Mouse (Mus musculus) hematopoietic stem cell, adult 5-6 weeks (primary cell): ENCODE measurements around the gene Jmjd4. TPM values are rescaled to one million over a fixed set of nuclear protein-coding genes. Genes with fewer than 3 reads are reported as not detected.

ENCODE experiments used
- ATAC-seq, 2 experiments: fragments of 125-278 bp in 1 of 2; replicated peaks in 1 of 2; 2 replicates each; pipeline ENCODE4 v1.8.0; 2016 to 2017; ENCODE audit warnings: inconsistent platforms in 2 of 2, mild to moderate bottlenecking in 2 of 2, moderate number of reproducible peaks in 2 of 2, low read depth in 1 of 2, moderate TSS enrichment in 1 of 2; ENCODE audit not compliant: low FRiP score in 2 of 2, poor library complexity in 2 of 2, severe bottlenecking in 2 of 2, insufficient read depth in 1 of 2, low TSS enrichment in 1 of 2
- total RNA-seq: library from RNA; stranded (forward); fragments of 172-1452, 232-1000 nt; gene quantifications from 2 replicates; pipeline ENCODE4 v1.2.3, GENCODE M21; 2017

Gene Jmjd4
- total RNA-seq: 5.3 and 7.8 TPM in 2 replicates

DNA sequence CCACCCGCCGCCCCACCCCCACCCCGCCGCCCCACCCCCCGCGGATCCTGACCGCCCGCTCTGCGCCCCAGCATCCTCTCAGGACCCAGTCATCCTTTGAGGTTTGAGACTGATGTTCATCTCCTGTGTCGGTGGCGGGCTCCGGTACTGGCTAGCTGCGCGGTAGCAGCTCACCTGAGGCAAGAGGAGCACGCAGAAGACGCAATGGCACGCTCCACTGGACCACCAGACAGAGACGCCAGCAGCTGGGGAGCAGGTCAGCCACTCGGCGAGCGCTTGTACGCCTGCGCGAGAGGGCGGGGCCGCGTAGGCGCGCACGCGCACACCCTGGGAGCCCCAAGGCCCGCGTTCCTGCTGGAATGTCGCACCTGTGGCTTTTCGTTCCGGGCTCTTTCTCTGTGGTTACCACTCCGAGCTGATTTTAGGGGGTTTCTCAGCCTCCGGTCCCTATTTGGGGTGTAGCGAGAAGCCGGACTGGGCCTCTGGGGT lies at the start of gene Jmjd4:
TSS of gene Jmjd4 (plus strand) at position 305 of the 489 bp plus-strand sequence.
- peak; percentile 64 to 74 for ATAC-seq

DNA sequence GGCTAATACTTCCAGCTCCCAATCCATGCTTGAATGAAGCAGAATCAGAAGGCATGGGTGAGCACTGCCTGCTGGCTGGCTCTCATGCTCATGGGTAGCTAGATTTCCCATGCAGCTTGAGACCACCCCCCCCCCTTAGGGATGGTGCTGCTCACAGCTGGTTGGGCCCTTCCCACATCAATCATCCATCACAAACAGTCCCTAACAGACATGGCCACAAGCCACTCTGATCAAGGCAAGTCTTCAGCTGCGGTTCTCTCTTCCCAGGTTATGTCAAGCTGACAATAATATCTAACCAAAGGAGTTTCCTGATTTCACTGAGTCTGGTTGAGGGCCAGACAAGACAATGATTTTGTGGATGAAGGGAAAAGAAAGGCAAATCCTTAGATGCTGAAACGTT lies 49.0 kb upstream of the Jmjd4 start:
- ATAC-seq: no peak

DNA sequence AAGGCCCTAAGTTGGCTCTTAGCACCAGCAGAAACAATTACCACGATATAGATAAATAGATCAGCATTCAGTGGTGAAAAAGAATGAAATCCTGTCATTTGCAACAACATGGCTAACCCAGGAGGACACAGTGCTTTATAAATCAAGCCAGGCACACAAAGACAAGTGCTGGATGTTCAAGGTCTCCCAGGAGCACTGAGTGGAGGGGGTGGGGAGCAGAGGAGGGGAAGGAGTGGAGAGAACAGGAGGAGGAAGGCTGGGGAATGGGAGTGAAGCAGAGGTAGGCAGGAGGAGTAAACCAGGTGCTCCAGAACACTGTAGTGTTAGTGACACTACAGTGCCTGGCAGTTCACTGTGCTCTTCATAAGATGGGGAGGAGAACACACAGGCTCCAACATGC lies 44.1 kb upstream of the Jmjd4 start:
- no peak for ATAC-seq

DNA sequence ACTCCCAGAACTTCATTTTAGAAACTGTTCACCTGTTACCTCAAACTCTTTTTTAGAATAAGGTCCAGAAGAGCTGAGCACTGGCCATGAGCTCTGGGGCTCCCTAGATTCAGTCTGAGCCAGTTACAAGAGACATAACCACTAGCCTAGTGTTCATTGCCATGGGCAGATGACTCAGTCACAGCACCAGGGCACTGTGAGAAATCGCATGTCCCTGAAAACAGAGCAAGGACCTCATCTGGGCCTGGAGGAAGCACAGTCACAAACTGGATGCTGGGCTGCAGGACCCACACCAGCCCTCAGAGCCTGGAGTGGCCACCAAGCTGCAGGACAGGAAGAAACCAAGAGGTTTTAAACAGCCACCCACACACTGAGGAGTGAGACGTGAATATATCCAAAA lies 39.0 kb upstream of the Jmjd4 start:
- no peak for ATAC-seq

DNA sequence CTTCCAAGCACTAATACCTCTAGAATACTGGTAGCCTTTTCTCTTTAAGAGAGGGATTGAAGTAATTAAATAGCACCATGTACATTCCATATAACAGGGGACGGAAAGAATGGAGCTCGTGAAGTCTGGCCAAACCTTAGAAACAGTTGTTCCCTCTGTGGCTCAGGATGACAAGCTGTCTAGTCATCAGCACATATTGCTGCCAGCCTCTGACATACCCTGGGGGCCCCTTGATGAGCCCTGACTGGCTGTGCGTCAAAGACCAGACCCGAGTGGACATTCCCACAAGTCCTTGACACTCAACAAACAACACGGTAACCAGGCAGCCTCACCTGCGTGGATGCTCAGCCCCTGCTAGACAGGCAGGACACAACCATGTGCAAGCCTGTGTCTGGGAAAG lies 37.8 kb upstream of the Jmjd4 start:
- ATAC-seq: no peak

DNA sequence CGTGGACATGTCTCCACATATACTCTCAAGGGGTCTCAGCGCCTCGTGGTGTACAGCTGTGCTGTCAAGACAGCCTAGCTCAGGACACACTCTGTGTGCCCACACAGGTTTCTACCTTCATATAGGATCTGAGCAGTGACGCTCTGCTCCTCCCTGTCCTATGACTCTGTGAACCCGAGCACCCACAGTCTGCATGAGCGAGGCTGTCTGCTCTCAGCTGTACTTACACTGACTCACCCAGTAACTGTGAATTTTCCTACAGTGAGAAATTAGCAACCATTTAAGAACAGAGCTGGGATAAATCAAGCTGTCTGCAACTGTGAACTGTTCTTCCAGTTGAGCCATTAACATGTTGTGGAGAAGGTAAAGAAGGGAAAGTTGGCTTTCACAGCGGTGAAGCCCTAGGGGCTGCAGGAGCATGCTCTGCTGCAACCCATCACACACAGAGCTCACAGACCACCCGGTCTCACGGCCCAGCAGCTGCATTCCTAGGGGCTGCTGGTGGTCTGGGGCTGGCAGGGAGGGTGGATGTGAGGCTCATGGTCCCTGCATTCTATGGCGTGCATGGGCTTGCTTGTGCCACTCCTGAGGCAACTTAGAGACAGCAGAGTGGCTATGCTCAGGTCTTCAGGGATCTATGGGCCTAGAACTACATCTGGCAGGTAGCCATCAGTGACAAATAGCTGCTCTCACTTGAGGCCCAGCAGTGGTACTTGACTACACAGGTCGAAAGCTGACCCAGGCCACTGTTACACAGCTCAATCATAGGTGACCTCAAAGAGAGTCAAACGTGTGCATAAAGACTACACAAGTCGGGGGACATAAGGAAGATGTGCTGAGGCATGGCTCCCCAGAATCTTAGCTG lies 36.6 kb upstream of the Jmjd4 start:
- ATAC-seq: no peak

DNA sequence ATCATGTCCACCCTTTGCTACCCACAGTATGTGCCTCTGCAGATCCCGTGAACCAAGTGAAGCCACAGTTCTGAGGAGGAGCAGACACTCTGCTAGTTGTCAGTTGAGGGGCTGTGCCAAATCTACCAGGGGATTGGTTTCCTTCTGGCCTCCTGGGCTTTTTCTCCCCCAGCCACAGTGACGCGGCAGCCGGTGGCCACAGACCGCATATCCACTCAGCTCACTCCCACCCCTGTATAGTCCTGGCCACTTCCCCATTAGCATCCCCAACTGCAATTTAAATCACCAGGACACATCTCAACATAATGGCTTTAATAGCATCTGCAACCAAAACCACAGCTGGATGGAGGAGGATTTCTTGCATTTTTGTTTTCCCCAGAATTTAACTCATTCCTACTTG lies 31.1 kb upstream of the Jmjd4 start:
- ATAC-seq: peak; percentile 86 to 87

DNA sequence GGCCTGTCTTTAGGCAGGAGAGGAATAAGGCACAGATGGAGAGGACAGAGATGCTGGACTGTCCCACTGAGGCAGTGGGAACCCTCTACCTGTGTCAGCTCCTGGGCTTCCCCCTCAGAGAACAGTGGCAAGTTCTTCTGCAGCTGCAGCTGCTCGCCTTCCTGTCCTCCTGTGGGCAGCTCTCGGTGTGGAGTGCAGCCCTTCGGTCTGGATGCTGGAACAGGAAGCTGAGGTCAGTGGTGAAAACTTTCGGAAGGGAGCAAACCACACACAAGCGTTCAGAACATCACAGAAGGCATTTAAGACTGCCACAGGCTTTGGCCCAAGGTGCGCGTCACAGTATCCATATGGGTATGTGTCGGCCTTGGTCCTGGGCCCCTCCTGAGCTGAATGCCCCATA lies 28.4 kb upstream of the Jmjd4 start:
- peak; percentile 48 to 68 for ATAC-seq

DNA sequence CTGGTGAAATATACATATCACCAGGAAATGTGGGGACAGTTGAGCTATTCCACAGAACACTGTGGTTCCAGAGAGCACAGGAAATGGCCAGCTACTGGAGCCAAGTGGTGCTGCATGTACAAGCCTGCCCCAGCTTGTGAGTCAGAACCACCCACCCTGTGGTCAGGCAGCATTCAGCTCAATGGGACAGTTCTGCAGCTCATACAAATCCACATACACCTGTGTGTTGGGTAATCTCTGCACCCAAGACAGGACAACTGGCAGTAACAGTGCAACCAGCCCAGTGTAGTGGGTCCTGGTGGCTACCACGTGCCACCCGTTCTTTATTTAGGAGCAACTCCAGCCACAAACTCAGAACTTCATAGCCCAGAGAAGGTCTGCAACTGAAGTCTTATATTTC lies 27.9 kb upstream of the Jmjd4 start:
- ATAC-seq: peak in 1 of 2 experiments; percentile 20; a peak in 1 of 4 replicates

DNA sequence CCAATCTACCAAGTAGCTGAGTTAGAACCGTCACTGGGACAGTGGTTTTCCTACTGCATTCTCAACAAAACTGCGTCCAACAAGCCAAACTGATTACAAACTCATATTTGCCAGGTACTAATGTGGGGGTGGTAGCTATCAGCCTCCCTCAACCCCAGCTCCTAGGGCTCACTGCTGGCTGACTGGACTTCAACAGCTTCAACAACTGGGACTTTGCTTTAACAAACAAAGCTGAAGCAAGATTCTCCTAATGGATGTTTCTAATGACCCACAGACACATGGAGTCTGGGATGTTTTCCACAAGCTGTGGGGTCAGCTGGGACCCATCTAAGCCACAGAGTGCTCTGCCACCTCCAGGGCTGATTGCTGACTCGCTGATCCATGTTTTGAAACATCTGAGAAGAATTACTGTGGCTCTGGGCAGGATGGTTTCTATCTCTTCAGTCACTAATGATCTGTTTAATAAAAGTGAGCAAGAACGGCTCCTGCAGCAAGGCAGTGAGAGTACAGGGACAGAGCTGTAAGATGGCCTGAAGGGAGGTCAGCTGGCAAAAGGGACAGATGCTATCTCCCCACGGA lies 26.7 kb upstream of the Jmjd4 start:
- no peak for ATAC-seq

DNA sequence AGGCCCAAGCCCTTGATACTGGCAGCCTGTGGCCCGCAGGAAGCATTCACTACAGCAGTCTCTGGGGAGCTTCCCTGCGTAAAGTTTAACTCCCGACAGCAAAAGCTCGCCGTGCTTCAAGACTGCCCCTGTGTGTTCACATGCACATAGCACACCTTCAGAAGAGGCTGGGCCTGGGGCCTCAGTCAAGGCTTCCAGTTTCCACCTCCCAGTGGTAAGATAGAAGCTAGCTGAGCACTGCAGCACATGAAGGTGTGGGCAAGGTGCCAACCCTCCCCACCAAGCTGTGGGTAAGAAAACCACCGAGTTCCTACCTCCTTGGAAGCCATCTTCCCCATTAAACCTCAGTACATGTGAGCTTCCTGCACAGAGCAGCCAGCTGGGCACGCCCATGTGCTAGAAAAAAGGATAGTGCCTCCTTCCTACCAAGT lies 24.2 kb upstream of the Jmjd4 start:
- ATAC-seq: peak; percentile 69 to 75

DNA sequence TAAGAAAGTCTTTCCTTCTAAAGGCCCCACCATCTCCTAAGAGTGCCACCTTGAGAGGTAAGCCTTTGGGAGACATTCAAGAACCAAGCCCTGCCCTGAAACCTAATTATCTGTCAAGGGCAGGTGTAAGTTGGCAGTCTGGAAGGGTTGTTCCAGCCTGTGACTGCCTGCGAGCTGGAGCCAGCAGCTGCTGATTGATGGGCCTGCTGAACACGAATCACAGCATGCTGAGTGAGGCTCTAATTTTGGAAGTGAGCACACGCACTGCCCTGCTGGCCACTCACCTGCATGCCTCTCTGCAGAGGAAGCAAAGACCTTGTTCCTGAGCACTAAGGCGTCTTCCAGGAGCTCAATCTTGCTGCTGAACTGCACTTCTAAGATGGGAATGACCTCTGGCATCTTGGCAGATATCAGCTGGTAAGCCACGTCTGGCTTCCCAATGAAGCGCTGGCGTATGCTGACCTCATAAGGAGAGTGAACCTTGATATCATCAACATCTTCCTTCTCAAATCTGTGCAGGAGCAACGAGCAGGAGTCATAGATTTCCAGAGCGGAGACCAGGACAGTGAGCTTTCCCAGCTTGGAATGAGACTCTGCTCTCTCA lies 21.7 kb upstream of the Jmjd4 start:
- ATAC-seq: no peak

DNA sequence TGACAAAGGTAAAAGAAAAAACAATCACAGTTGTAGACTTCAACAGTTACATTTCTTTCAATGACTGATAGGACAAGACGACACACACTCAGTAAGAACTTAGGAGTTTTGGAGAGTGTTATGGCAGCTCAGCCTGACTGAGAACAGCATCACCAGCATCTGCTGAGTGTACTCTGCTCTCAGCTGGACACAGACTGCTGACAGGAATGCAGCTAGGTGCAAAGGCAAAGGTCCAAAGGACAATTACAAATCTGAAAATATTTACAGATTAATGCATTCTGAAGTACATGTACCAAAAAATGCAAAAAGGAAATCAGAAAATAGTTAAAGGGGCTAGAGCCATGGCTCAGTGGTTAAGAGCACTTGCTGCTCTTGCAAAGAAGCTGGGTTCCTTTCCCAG lies 19.9 kb upstream of the Jmjd4 start:
- ATAC-seq: no peak

DNA sequence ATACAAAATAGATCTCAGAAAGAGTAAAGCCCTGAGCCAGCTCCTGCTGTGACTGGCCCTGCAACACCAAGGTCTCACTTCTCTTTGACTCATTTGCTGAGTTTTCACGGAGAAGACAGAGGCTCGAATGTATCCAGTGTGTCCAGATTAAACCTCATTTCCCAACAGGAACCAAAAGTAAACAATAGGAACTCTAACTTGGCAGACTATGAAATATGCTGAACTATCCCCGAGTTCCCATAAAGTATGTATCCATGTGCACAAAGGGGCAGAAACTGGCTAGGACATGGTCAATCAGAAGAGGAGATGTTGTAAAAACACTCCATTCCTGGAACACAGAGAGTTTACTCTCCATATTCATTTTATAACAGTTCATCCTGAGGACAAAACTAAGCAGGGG lies 17.6 kb upstream of the Jmjd4 start:
- ATAC-seq: no peak

DNA sequence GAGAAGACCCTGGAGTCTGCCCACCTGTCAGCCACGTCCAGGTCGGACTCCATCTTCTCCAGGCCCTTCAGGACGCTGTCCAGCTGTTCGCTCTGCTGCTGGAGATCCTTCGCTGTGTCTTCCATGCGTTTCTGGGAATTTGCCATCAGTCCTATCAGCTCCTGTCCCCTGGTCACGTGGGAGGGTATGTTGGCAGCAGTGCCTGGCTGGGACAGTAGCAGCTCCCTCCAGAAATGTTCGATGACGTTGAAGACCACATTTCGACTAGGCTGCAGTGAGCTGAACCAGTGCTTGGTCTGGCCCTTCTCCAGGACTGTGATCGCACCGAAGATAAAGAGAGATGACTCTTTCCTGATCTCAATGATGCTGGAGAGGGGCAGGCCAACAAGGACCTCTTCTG lies 11.9 kb upstream of the Jmjd4 start:
- no peak for ATAC-seq

DNA sequence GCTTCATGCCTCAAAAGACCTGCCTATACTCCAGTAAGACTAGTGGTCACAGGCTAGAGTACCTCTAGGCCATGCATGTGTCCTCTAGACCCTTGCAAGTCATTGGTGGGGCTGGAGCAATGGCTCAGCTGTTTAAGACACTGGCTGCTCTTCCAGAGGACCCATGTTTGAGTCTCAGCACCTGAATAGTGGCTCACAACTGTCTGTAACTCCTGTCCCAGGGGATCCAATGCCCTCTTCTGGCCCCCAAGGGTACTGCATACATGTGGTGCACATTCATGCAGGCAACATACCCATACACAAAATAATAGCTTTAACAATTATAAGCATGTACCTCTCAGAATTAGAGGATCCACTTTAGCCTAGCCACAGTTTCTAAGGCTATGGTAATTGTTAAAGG lies 6.7 kb upstream of the Jmjd4 start:
- no peak for ATAC-seq

DNA sequence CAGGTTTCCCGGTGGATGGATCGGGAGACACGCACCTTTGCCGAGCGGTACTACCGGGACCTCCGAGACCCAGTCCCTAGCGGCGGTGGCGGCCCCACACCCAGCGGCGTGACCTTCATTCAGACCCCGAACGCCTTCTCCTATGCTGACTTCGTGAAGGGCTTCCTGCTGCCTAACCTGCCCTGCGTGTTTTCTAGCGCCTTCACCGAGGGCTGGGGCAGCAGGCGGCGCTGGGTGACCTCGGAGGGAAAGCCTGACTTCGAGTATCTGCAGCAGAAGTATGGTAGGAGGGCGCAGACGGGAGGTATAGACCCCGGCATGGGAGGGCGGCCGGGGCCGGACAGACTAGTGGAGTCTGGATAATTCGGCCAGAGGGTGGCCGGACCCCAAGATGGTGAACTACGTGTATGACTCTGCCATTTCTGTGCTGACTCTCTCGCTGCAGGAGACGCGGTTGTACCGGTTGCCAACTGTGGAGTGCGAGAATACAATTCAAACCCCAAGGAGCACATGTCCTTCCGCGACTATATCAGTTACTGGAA lies 456 bp downstream of the Jmjd4 start:
- ATAC-seq: peak; percentile 43 to 70

DNA sequence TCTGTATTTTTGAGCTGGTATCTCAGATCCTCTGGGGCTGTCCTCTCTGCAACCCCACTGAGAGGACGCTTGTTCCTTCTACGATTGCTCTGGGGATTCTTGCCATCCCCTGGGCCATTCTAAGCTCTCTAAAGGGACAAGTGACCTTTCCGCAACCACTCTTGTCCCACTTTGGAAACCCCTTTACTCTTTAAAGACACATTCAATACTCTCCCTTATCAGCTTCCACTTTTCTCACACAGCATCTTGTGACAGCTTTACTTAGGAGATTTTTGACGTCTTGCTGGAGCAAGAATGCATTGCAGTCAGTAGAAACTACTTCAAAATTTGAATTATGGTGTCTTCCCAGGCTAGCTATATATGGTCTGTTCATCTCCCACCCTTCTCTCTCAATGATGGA lies 1.2 kb downstream of the Jmjd4 start, which contains the start of gene Snap47:
TSS of gene Snap47 (minus strand) at position 101 of the 400 bp plus-strand sequence.
- no peak for ATAC-seq
